Mouse (Mus musculus) MEL (cell line): Measurements from ENCODE around the gene Snrpd3. TPM values are rescaled to one million over a fixed set of nuclear protein-coding genes. Genes with fewer than 3 reads are reported as not detected.

Source experiments
- DNase-seq: peaks from one replicate; pipeline ENCODE4 v3.0.0; 2011; ENCODE audit warnings: low read depth, low spot score
- H3K27ac ChIP-seq: 2 replicates; pipeline ENCODE4 v1.5.1; 2012; ENCODE audit warnings: low read depth, mild to moderate bottlenecking, control low read depth, low read length, moderate library complexity; ENCODE audit not compliant: control insufficient read depth
- H3K27me3 ChIP-seq, 2 experiments: fragments of 150-350 bp in 1 of 2; sonication (generic) in 1 of 2; 2 replicates each; pipeline ENCODE4 v1.6.1; 2012; ENCODE audit warnings: low read length in 2 of 2, mild to moderate bottlenecking in 2 of 2, improper control_type of control experiment in 1 of 2, moderate library complexity in 1 of 2; ENCODE audit not compliant: insufficient read depth in 2 of 2, control insufficient read depth in 1 of 2
- H3K36me3 ChIP-seq, 2 experiments: 2 replicates each; pipeline ENCODE4 v1.6.1; 2012 to 2014; ENCODE audit warnings: low read length in 2 of 2, improper control_type of control experiment in 1 of 2, inconsistent platforms in 1 of 2, mild to moderate bottlenecking in 1 of 2; ENCODE audit not compliant: insufficient read depth in 2 of 2, control insufficient read depth in 1 of 2
- H3K4me1 ChIP-seq, 2 experiments: fragments of 150-350 bp in 1 of 2; sonication (generic) in 1 of 2; 2 replicates each; pipeline ENCODE4 v1.6.1; 2012; ENCODE audit warnings: low read length in 2 of 2, improper control_type of control experiment in 1 of 2, mild to moderate bottlenecking in 1 of 2; ENCODE audit not compliant: insufficient read depth in 2 of 2, control insufficient read depth in 1 of 2
- H3K4me3 ChIP-seq, 2 experiments: fragments of 150-350 bp in 1 of 2; sonication (generic) in 1 of 2; 2 replicates each; pipeline ENCODE4 v1.5.1; 2012; ENCODE audit warnings: low read depth in 2 of 2, low read length in 2 of 2, mild to moderate bottlenecking in 2 of 2, moderate library complexity in 2 of 2, control low read depth in 1 of 2, improper control_type of control experiment in 1 of 2; ENCODE audit not compliant: control insufficient read depth in 1 of 2, insufficient read depth in 1 of 2
- H3K79me2 ChIP-seq: 2 replicates; pipeline ENCODE4 v1.6.1; 2012; ENCODE audit warnings: mild to moderate bottlenecking, low read length, moderate library complexity; ENCODE audit not compliant: control insufficient read depth, poor library complexity, insufficient read depth
- H3K9ac ChIP-seq: 2 replicates; pipeline ENCODE4 v1.6.1; 2012; ENCODE audit warnings: low read depth, mild to moderate bottlenecking, control low read depth, low read length, moderate library complexity; ENCODE audit not compliant: control insufficient read depth, poor library complexity, severe bottlenecking
- H3K9me3 ChIP-seq: fragments of 150-350 bp; sonication (generic); replicated peaks from 2 replicates; pipeline ENCODE4 v1.6.1; 2012; ENCODE audit warnings: mild to moderate bottlenecking, low read length, improper control_type of control experiment, moderate library complexity; ENCODE audit not compliant: insufficient read depth
- CHD2 ChIP-seq: IDR thresholded peaks from 2 replicates; pipeline ENCODE4 v1.6.1; 2011; ENCODE audit warnings: low read length, improper control_type of control experiment
- CTCF ChIP-seq, 3 experiments: IDR thresholded peaks in 2 of 3; conservative IDR thresholded peaks in 1 of 3; 2 replicates each; pipeline ENCODE4 v1.5.1; 2011 to 2012; ENCODE audit warnings: low read length in 3 of 3, low read depth in 2 of 3, mild to moderate bottlenecking in 2 of 3, improper control_type of control experiment in 1 of 3, inconsistent platforms in 1 of 3, mixed read lengths in 1 of 3, moderate library complexity in 1 of 3; ENCODE audit not compliant: control insufficient read depth in 1 of 3, insufficient read depth in 1 of 3, poor library complexity in 1 of 3, severe bottlenecking in 1 of 3
- E2F4 ChIP-seq: IDR thresholded peaks from 2 replicates; pipeline ENCODE4 v1.6.1; 2011; ENCODE audit warnings: low read depth, low read length, improper control_type of control experiment, borderline replicate concordance
- ELF1 ChIP-seq: IDR thresholded peaks from 2 replicates; pipeline ENCODE4 v1.6.1; 2014; ENCODE audit warnings: low read depth, mild to moderate bottlenecking, inconsistent platforms, low read length, improper control_type of control experiment, moderate library complexity
- EP300 ChIP-seq, 2 experiments: IDR thresholded peaks; 2 replicates each; pipeline ENCODE4 v1.6.1; 2011; ENCODE audit warnings: improper control_type of control experiment in 2 of 2, low read length in 2 of 2, low read depth in 1 of 2, mild to moderate bottlenecking in 1 of 2
- GABPA ChIP-seq: IDR thresholded peaks from 2 replicates; pipeline ENCODE4 v1.6.1; 2012; ENCODE audit warnings: low read depth, mild to moderate bottlenecking, inconsistent platforms, low read length, improper control_type of control experiment, moderate library complexity
- GATA1 ChIP-seq: IDR thresholded peaks from 2 replicates; pipeline ENCODE4 v1.6.1; 2011; ENCODE audit warnings: low read depth, low read length, improper control_type of control experiment
- MAFK ChIP-seq: IDR thresholded peaks from 2 replicates; pipeline ENCODE4 v1.6.1; 2011; ENCODE audit warnings: low read depth, mild to moderate bottlenecking, low read length, improper control_type of control experiment, borderline replicate concordance
- MAZ ChIP-seq: IDR thresholded peaks from 2 replicates; pipeline ENCODE4 v1.6.1; 2012; ENCODE audit warnings: low read depth, mild to moderate bottlenecking, inconsistent platforms, low read length, improper control_type of control experiment
- MXI1 ChIP-seq: IDR thresholded peaks from 2 replicates; pipeline ENCODE4 v1.6.1; 2011; ENCODE audit warnings: mild to moderate bottlenecking, low read depth, low read length, improper control_type of control experiment
- MYC ChIP-seq: IDR thresholded peaks from 2 replicates; pipeline ENCODE4 v1.6.1; 2011; ENCODE audit warnings: low read depth, mild to moderate bottlenecking, low read length, improper control_type of control experiment, moderate library complexity
- NELFE ChIP-seq: IDR thresholded peaks from 2 replicates; pipeline ENCODE4 v1.6.1; 2011; ENCODE audit warnings: low read depth, low read length, improper control_type of control experiment
- NRF1 ChIP-seq: IDR thresholded peaks from 2 replicates; pipeline ENCODE4 v1.6.1; 2014; ENCODE audit warnings: low read depth, mild to moderate bottlenecking, inconsistent platforms, low read length, improper control_type of control experiment, moderate library complexity; ENCODE audit not compliant: poor library complexity, insufficient read depth, severe bottlenecking
- POLR2A ChIP-seq, 2 experiments: IDR thresholded peaks; 2 replicates each; pipeline ENCODE4 v1.6.1; 2011 to 2012; ENCODE audit warnings: low read length in 2 of 2, mild to moderate bottlenecking in 2 of 2, control low read depth in 1 of 2, improper control_type of control experiment in 1 of 2, low read depth in 1 of 2, moderate library complexity in 1 of 2; ENCODE audit not compliant: control insufficient read depth in 1 of 2, insufficient read depth in 1 of 2, poor library complexity in 1 of 2
- POLR2AphosphoS2 ChIP-seq: IDR thresholded peaks from 2 replicates; pipeline ENCODE4 v1.6.1; 2011; ENCODE audit warnings: low read length, improper control_type of control experiment
- TAL1 ChIP-seq: IDR thresholded peaks from 2 replicates; pipeline ENCODE4 v1.6.1; 2012; ENCODE audit warnings: mild to moderate bottlenecking, inconsistent platforms, low read length, moderate library complexity, mixed read lengths
- TBP ChIP-seq: IDR thresholded peaks from 2 replicates; pipeline ENCODE4 v1.8.0; 2011; ENCODE audit warnings: low read depth, low read length, improper control_type of control experiment
- TCF12 ChIP-seq: IDR thresholded peaks from 2 replicates; pipeline ENCODE4 v1.6.1; 2014; ENCODE audit warnings: low read depth, mild to moderate bottlenecking, inconsistent platforms, low read length, improper control_type of control experiment, moderate library complexity
- USF2 ChIP-seq, 2 experiments: IDR thresholded peaks; 2 replicates each; pipeline ENCODE4 v1.6.1; 2011 to 2012; ENCODE audit warnings: improper control_type of control experiment in 2 of 2, low read length in 2 of 2, borderline replicate concordance in 1 of 2, inconsistent platforms in 1 of 2, low read depth in 1 of 2, mild to moderate bottlenecking in 1 of 2; ENCODE audit not compliant: insufficient read depth in 1 of 2
- ZC3H11A ChIP-seq: IDR thresholded peaks from 2 replicates; pipeline ENCODE4 v1.6.1; 2012; ENCODE audit warnings: low read depth, mild to moderate bottlenecking, inconsistent platforms, low read length, improper control_type of control experiment
- polyA plus RNA-seq, 2 experiments: library from polyadenylated mRNA; stranded (reverse) in 1 of 2; unstranded in 1 of 2; fragments of >175 nt in 1 of 2; fragments of >200 nt in 1 of 2; gene quantifications; 2 replicates each; pipeline versions ENCODE4 v1.2.1 to v1.2.4; 2012; ENCODE audit warnings: low replicate concordance in 2 of 2, low read depth in 1 of 2; ENCODE audit not compliant: insufficient read length in 2 of 2, insufficient read depth in 1 of 2, missing spikeins in 1 of 2
- total RNA-seq: library from RNA; depleted of rRNA; stranded (reverse); fragments of 300-350 nt; gene quantifications from 2 replicates; pipeline ENCODE4 v1.2.3, GENCODE M21; 2012

The Snrpd3 gene
- total and polyA plus RNA-seq, 3 experiments, result 155 to 643 TPM; not detected in 1

GRCm38 (mm10) chr10:75561071-75561654 lies 43.8 kb downstream of the Snrpd3 start, which contains the start of gene Ggt1:
Ggt1 (plus strand) TSS chr10:75561604.
- no peak for DNase-seq
- Histone ChIP-seq H3K27ac (no peak within 1 kb of the TSS), H3K4me3 (no peak within 1 kb of the TSS), H3K79me2 (no peaks in the 10 kb centered on the region), H3K9ac (no peak within 1 kb of the TSS), H3K4me1 (peaks cover 9 to 32% of the 10 kb centered on the region in 2 experiments), H3K27me3 (no peaks in the 10 kb centered on the region)
- TF ChIP-seq EP300 (IDR thresholded peaks at IDR 0.05; ENCODE audit: low read depth in 1 of 2, low read length in 2 of 2), result no peak
- no peak for TF ChIP-seq E2F4
- TF ChIP-seq MYC, result no peak
- TF ChIP-seq CTCF (IDR thresholded peaks at IDR 0.05 in 2 of 3, conservative IDR thresholded peaks at IDR 0.05 in 1 of 3; ENCODE audit: control insufficient read depth in 1 of 3, insufficient read depth in 1 of 3, low read depth in 2 of 3, low read length in 3 of 3, poor library complexity in 1 of 3, severe bottlenecking in 1 of 3), result no peak
- no peak for TF ChIP-seq TCF12
- no peak for TF ChIP-seq POLR2A (IDR thresholded peaks at IDR 0.05; ENCODE audit: control insufficient read depth in 1 of 2, insufficient read depth in 1 of 2, low read depth in 1 of 2, low read length in 2 of 2, poor library complexity in 1 of 2)
- TF ChIP-seq, all 39 proteins: peak for 0
- H3K9me3 ChIP-seq, result no peaks in the 10 kb centered on the region
- H3K36me3 ChIP-seq, result peaks cover 0 to 17% of the 10 kb centered on the region in 2 experiments; a peak in 2 of 4 replicates

DNA sequence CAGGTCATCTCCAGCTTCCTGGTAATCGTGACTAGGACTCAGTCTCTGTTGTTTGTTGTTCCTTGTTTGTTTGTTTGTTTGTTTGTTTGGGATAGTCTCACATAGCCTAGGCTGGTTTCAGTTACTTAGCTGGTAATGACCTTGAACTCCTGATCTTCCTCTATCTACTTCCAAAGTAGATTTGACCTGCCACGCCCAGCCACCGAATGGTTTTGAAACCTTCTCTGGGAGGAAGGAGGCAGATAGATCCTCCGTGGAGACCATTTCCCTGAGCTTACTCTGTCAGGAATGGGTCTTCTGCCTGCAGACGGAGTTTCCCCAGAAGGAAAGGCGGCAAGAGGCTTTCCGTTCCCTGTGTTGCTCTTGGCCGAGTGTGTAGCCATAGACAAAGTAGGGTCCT lies 45.2 kb downstream of the Snrpd3 start:
- Histone ChIP-seq H3K27ac (no peak overlapping the region), H3K4me1 (peaks cover 9 to 35% of the 10 kb centered on the region in 2 experiments), H3K4me3 (no peak overlapping the region), H3K36me3 (peaks cover 0 to 17% of the 10 kb centered on the region in 2 experiments; a peak in 2 of 4 replicates), H3K27me3 (no peaks in the 10 kb centered on the region), H3K9me3 (no peaks in the 10 kb centered on the region), H3K9ac (no peak overlapping the region), H3K79me2 (no peaks in the 10 kb centered on the region)
- no peak for DNase-seq
- TF ChIP-seq NELFE (no peak), MAFK (no peak), EP300 (IDR thresholded peaks at IDR 0.05; ENCODE audit: low read depth in 1 of 2, low read length in 2 of 2) (no peak), GATA1 (no peak), CHD2 (no peak), ELF1 (no peak), POLR2A (IDR thresholded peaks at IDR 0.05; ENCODE audit: control insufficient read depth in 1 of 2, insufficient read depth in 1 of 2, low read depth in 1 of 2, low read length in 2 of 2, poor library complexity in 1 of 2) (no peak), MAZ (no peak), TBP (no peak), GABPA (no peak), TCF12 (no peak), NRF1 (no peak), MXI1 (no peak), USF2 (IDR thresholded peaks at IDR 0.05; ENCODE audit: borderline replicate concordance in 1 of 2, insufficient read depth in 1 of 2, low read depth in 1 of 2, low read length in 2 of 2) (no peak), POLR2AphosphoS2 (no peak), ZC3H11A (no peak), TAL1 (no peak)
